Comparison of ENCODE assay signal across 8 mouse cellular contexts in the genomic region with DNA sequence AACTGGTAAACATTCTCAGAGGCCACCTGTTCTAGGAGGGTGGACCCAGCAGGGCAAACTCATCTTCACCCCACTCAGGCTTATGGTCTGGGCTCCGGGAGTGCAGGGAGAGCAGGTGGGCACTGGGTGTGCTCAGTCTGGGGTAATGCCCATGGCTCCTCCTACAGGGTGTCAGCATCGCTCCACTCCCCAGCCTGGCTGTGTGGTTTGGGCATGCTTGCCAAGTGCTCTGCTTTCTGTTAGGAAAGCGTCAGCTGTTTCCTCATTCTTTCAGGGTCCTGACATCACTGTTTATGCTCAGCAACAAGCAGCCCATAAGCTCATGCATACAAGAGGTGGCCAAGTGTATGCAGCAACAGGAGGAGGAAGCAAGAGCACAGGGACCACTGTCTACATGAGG. TPM values are rescaled to one million over a fixed set of nuclear protein-coding genes. Genes with fewer than 3 reads are reported as not detected.
A peak's percentile ranks its signal among the peaks of the same experiment; 100 is the strongest.
DNase-seq lines count a peak whose midpoint lies in the region; ATAC-seq and TF ChIP-seq lines count a peak whose summit lies in the region.
"Had no signal": no experiment of that assay in that cellular context is flagged by ENCODE, and none has a peak within 500 bp of the region (broad histone marks: within the 10 kb centered on the region; RNA-seq: fewer than 3 reads in every experiment).

No protein-coding gene starts in this region.

- 58% methylated on average over 3 of the region's 3 CpGs for WGBS in liver, embryonic 11.5 days
- WGBS in heart, embryonic 16.5 days = 23% methylated on average over 3 of the region's 3 CpGs
- 7% methylated on average over 3 of the region's 3 CpGs for WGBS in thymus, adult 2 months

- TF ChIP-seq CTCF in thymus, adult 2 months (IDR thresholded peaks at IDR 0.05; ENCODE audit: borderline replicate concordance, control insufficient read depth, extremely low read depth, insufficient read depth, low read length, poor library complexity) = no peak

- no peak overlapping the region for H3K27ac ChIP-seq in liver, embryonic 11.5 days (ENCODE audit: low read depth, low read length)
- peak overlapping the region; percentile 54 for H3K27ac ChIP-seq in heart, embryonic 16.5 days (ENCODE audit: low read length)
- H3K27ac ChIP-seq in thymus, adult 2 months (ENCODE audit: control insufficient read depth, insufficient read depth, low read length) = peak overlapping the region; percentile 43; the same call in 1 of the 2 replicates
- H3K27ac ChIP-seq: midbrain, embryonic 12.5 days had no signal

- H3K36me3 ChIP-seq in liver, embryonic 11.5 days (ENCODE audit: control insufficient read depth, insufficient read depth, low read length) = no peaks in the 10 kb centered on the region
- no peaks in the 10 kb centered on the region for H3K36me3 ChIP-seq in heart, embryonic 16.5 days (ENCODE audit: control insufficient read depth, insufficient read depth)
- H3K36me3 ChIP-seq in thymus, adult 2 months (ENCODE audit: control insufficient read depth, insufficient read depth, low read length) = no peaks in the 10 kb centered on the region
- H3K36me3 ChIP-seq: midbrain, embryonic 12.5 days had no signal

- no peak overlapping the region for H3K4me2 ChIP-seq in liver, embryonic 11.5 days
- H3K4me2 ChIP-seq in heart, embryonic 16.5 days (ENCODE audit: low read depth, low read length) = peak overlapping the region; percentile 21; the same call in 1 of the 2 replicates
- H3K4me2 ChIP-seq: midbrain, embryonic 12.5 days had no signal

- ATAC-seq in liver, embryonic 11.5 days (replicated peaks; ENCODE audit: low FRiP score) = no peak
- peak; percentile 79 for ATAC-seq in heart, embryonic 16.5 days (replicated peaks; ENCODE audit: extremely low read depth, insufficient read depth, low FRiP score)

- no peak overlapping the region for H3K4me3 ChIP-seq in liver, embryonic 11.5 days (ENCODE audit: low read depth, low read length)
- H3K4me3 ChIP-seq in heart, embryonic 16.5 days (ENCODE audit: low read length) = no peak overlapping the region
- no peak overlapping the region for H3K4me3 ChIP-seq in thymus, adult 2 months (ENCODE audit: control insufficient read depth, insufficient read depth, low read length)
- H3K4me3 ChIP-seq: midbrain, embryonic 12.5 days had no signal

- DNase-seq in liver = peak; percentile 27
- no peak for DNase-seq in liver, embryonic 11.5 days (ENCODE audit: low spot score)
- DNase-seq in c-Kit-positive CD71-negative TER-119-negative erythroid progenitor cells, embryonic 14.5 days (ENCODE audit: low read depth) = peak; percentile 50
- peak; percentile 81 to 89 for DNase-seq in lung, adult 18-20 months
- peak; percentile 69 for DNase-seq in thymus, adult 2 months
- no peak for DNase-seq in right cerebral cortex, postnatal 4 days

- H3K9ac ChIP-seq in liver, embryonic 11.5 days (ENCODE audit: low read depth, low read length) = no peak overlapping the region
- no peak overlapping the region for H3K9ac ChIP-seq in heart, embryonic 16.5 days (ENCODE audit: low read length)
- H3K9ac ChIP-seq: midbrain, embryonic 12.5 days had no signal

- H3K4me1 ChIP-seq in liver, embryonic 11.5 days (replicated peaks; ENCODE audit: control insufficient read depth, insufficient read depth, low read length) = no peaks in the 10 kb centered on the region
- H3K4me1 ChIP-seq in heart, embryonic 16.5 days (ENCODE audit: control insufficient read depth, insufficient read depth, low read length) = peaks cover 31% of the 10 kb centered on the region
- peaks cover 49% of the 10 kb centered on the region for H3K4me1 ChIP-seq in thymus, adult 2 months (replicated peaks; ENCODE audit: control insufficient read depth, insufficient read depth, low read length)
- H3K4me1 ChIP-seq: midbrain, embryonic 12.5 days had no signal

- H3K9me3 ChIP-seq in liver, embryonic 11.5 days (ENCODE audit: control insufficient read depth, low read length) = no peaks in the 10 kb centered on the region
- H3K9me3 ChIP-seq in heart, embryonic 16.5 days (replicated peaks; ENCODE audit: control insufficient read depth, low read length) = no peaks in the 10 kb centered on the region
- H3K9me3 ChIP-seq: midbrain, embryonic 12.5 days had no signal

- TF ChIP-seq POLR2A in thymus, adult 2 months (IDR thresholded peaks at IDR 0.05; ENCODE audit: control insufficient read depth, extremely low read depth, insufficient read depth, low read length, poor library complexity) = no peak

- H3K27me3 ChIP-seq in liver, embryonic 11.5 days (replicated peaks; ENCODE audit: control insufficient read depth, insufficient read depth, low read length) = no peaks in the 10 kb centered on the region
- no peaks in the 10 kb centered on the region for H3K27me3 ChIP-seq in heart, embryonic 16.5 days (ENCODE audit: control insufficient read depth, insufficient read depth, low read length)
- H3K27me3 ChIP-seq in thymus, adult 2 months (ENCODE audit: control insufficient read depth, insufficient read depth, low read length) = no peaks in the 10 kb centered on the region
- H3K27me3 ChIP-seq: midbrain, embryonic 12.5 days had no signal

RNA-seq across cellular contexts. Expression of a gene that starts 57.7 kb away (rescaled TPM):
- 0.21 and 0.59 TPM in 2 replicates for polyA plus RNA-seq in liver, embryonic 11.5 days (2014; fragmentation: Nextera tagmentation; extraction: Ambion mirVana)
- 0.34 and 0.37 TPM in 2 replicates for polyA plus RNA-seq in heart, embryonic 16.5 days (2015; fragmentation: Nextera tagmentation; extraction: Ambion mirVana)
- polyA plus RNA-seq in thymus, adult 2 months (2012; rRNA removed) = 3.1 and 3.5 TPM in 2 replicates

Comparison
In these comparisons a context has a peak if more than half of its experiments do, and no peak if none do; other contexts are left out.
1. DNase-seq: peak in liver (single experiment), c-Kit-positive CD71-negative TER-119-negative erythroid progenitor cells, embryonic 14.5 days (single experiment), lung, adult 18-20 months (2 of 2) and thymus, adult 2 months (single experiment); none in liver, embryonic 11.5 days (single experiment) and right cerebral cortex, postnatal 4 days (single experiment).